Mouse (Mus musculus) erythroid progenitor cell, adult 5-6 weeks (primary cell): ENCODE data around the gene M6pr. TPM values are rescaled to one million over a fixed set of nuclear protein-coding genes. Genes with fewer than 3 reads are reported as not detected.
"Not testable (repeated sequence)": the region's sequence is repeated elsewhere in the genome, so short reads cannot be mapped to it uniquely, and the experiment has no call there.

Experiments used
- ATAC-seq: replicated peaks from 2 replicates; pipeline ENCODE4 v1.8.0; 2016; ENCODE audit warnings: moderate number of reproducible peaks, mild to moderate bottlenecking, moderate TSS enrichment, inconsistent platforms; ENCODE audit not compliant: poor library complexity, low FRiP score, severe bottlenecking
- total RNA-seq, 2 experiments: library from RNA; stranded (forward) in 1 of 2; stranded (reverse) in 1 of 2; fragments of 150-400 nt in 1 of 2; fragments of 186-747, 209-891 nt in 1 of 2; gene quantifications; 2 replicates each; pipeline versions ENCODE4 v1.2.3 to v1.2.4; 2015 to 2017; ENCODE audit warnings: low replicate concordance in 2 of 2

The M6pr gene
- total RNA-seq, 2 experiments from 2014 or later, result 48.2 to 75.7 TPM

DNA sequence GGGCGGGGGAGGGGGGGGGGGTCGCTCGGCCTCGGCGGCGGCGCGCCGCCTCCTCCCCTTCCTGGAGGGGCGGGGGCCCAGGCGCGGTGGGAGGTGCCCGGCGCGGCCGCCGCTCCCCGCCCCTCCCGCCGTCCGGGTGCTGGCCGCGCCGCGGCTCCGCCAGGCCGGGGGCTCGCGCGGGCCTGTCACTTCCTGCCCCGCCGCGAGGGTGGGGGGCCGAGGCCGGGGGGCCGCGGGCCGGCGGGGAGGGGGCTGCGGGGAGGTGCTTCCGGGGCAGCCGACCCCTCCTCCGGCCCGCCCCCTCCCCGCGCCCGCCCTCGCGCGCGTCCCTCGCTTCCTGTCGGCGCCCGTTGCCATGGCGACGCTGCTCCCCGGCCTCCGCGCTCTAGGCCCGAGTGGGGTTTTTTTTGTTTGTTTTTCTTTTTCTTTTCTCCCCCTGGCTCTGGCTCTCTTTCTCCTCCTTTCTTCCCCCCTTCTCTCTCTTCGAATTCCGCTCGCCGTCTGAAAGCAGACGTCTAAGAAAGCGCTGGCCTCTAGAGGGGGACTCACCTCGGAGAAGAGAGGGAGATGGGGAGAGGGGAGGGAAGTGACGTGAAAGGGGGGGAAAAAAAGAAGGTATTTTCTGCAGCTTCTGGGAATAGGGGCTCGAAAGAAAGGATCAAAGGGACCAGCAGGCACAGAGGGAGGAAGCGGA, 31.3 kb downstream of the M6pr start:
- ATAC-seq, result peak; percentile 40

DNA sequence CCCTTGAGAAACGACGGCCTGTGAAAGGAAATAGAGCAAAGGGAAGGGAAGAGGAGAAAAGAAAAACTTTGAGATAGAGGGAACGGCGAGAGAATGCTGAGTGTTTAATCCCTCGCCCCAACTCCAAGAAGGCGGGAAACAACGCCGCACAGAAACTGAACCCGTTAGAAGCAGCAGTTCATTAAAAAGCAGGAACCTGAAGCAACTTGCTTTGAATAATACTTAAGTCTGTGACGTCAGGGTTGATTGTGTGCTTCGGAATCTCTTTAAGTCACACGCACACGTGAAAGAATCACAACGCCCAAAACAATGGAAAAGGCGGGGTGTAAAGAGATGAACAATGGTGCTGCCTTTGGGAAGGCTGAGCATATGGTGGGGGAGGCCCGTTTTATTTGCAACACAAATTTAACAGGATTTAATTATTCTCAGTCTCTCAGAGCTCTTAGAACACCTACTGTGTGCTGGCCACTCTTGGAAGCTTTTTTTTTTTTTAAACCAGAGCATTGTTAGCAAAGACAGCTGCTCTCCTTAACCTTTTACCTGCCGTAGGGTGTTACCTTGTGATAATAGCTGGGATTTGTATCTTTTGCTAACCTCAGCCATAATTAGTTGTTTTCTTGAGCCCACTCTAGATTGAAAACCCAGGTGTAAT, 32.0 kb downstream of the M6pr start, which contains the start of gene Phc1:
Gene Phc1, minus strand, starts transcription at position 213 of the 652 bp plus-strand sequence.
- no peak for ATAC-seq

DNA sequence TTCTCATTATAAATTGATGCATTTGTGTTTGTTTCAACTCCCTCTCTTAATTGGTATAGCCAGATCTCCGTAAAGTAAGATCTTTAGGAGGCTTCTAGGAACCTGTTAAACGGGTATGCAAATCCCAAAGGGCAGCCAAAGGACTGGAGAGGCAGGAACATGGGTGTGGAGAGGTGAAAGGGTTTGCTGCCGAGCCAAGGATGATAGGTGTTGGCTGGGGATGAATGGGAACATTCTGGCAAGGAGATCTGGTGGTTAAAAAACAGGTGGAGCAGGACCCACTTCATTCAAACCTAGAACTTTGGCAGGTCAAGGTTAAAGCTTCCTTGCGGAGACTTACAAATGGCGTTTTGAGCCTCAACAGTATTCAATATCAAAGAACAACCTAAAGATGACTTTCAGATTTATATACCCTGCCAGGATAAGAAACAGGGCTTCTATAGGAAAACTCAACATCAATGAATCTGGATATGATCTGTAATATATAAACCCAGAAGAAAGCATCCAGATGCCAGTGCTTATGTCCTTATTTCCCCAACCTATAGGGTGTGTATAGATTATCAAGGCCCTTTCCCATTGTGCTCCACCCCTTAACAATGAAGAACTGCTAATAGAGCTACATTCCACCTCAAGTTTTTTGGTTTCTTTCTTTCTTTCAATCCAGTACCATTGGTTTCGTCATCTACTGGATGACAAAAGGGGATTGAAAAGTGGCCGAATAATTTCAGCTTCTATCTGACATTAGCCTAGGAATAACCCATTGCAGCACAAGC, 32.7 kb downstream of the M6pr start:
- no peak for ATAC-seq

DNA sequence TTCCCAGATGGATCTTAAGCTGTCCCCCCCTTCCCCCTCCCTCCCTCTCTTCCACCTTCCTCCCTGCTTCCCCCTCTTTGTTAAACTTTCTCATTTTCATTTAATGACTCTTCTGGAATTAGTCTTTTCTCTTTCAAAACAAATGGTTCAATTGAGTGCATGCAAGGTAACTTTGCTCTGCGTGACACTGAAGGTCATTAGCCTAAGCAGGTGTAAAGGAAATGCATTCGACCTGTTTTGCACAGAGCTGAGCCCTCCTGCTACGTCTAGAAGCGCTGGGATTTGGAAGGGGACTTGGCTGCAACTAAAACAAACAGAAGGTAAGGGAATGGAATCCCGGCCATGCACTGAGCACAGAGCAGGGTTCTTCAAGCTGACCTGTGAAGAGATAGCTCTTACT, 33.6 kb downstream of the M6pr start:
- ATAC-seq, result no peak

DNA sequence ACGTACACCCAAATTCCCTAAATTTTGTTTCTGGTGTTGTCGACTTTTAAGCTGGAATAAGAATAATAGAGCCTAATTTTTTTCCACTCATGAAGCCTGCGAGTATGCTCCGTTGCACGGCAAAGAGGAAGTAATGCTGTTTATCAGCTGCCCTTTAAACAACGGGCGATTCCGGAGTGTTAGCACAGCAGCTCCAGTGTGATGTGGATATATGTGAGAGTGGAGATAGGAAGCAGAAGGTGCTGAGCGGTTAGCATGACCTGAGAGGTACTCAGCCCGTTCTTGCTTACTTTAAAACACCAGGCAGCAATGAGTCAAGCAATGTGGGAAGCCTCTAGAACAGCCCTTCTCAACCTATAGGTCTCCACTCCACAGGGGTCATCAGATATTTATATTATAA, 35.2 kb downstream of the M6pr start:
- ATAC-seq, result no peak

DNA sequence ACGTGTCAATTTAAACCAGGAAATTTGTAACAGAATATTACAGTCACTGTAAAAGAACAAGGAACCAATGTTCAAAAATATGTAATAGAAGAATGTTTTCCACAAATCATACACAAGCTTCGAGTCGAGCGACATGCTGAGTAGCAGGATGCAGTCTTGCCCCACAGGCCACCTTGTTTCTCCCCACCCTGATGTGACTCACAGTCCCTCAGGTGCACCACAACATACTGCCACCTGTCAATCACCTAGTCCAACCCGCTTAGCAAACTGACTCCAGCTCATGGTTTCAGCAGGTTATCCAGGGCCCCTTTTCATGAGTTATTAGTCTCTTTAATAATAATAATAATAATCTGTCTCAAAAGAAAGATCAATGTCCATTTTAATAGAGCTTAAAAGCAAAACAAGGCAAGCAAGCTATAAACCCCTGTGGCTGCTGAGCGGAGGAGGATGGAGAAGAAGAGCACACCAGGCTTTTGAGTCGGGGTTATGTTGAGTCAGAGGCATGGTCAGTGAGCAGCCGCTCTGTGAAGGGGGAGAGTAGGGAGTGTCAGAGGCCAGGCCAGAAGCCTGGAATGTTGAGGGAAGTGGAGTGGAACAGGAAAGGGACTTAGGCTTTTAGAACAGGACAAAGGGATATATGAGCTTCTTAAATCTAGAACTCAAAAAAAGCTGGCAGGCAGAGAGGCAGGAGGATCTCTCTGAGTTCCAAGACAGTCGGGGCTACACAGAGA, 36.0 kb downstream of the M6pr start:
- no peak for ATAC-seq

DNA sequence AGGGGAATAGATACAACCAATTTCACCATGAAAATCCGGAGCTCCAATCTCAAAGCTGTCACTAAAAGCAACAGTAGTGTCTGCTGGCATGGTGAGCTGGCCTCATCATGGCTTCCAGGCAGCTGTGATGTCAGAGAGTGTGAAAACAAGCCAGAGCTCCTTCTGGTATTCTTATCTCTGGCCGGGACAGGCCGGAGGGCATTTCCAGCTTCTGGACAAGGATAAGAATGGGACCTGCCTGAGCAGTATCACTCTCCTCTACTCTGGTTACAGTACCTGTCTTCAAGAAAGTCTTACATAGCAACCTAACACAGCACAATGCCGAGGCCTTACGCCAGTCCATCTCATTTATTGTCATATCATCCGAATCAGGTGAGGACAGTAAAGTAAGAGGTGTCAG, 37.2 kb downstream of the M6pr start:
- no peak for ATAC-seq

- no peak for ATAC-seq
These were observed 37.9 kb downstream of the M6pr start for GRCm38 (mm10) chr6:122346399-122346798.

GRCm38 (mm10) chr6:122347326-122347725, 38.8 kb downstream of the M6pr start:
- not testable (repeated sequence) for ATAC-seq

GRCm38 (mm10) chr6:122355909-122356308, 47.4 kb downstream of the M6pr start:
- ATAC-seq, result no peak

DNA sequence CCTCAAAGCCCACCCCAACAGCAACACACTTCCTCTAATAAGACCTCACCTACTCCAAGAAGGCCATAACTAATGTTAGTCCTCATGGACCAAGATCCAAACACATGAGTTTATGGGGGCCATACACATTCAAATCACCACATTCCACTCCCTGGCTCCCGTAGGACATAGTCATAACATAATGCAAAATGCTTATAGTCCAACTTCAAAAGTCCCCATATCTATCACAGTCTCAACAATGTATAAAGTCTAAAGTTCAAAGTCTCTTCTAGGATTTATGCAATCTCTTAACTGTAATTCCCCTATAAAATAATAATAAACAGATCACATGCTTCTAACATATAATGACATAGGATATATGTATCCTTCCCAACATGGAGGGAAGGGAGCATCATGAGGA, 48.6 kb downstream of the M6pr start:
- no peak for ATAC-seq

- no peak for ATAC-seq
These were observed 57.2 kb downstream of the M6pr start for GRCm38 (mm10) chr6:122365706-122366105.

- no peak for ATAC-seq
These were observed 57.8 kb downstream of the M6pr start for GRCm38 (mm10) chr6:122366287-122366686.

DNA sequence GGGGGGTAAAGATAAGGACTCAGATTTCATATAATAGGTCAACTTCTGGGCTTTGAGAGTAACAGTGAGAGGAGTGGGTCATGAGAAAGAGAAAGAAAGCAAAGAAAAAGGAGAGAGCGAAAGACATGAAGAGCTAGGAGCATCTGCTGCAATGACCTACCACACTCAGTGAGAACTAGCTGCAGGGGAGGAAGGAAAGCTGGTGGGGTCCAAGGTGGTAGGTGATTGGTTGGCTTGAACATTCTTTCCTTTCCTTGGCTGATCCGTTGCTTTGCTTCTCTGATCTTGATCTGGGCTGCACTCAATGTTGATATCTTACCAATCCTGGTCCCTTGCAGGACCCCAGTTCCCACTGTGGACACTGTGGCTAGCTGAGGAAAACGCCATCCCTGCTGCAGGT, 58.5 kb downstream of the M6pr start:
- no peak for ATAC-seq

Other genes with a start within 250 kb of the M6pr start
- gene Klrg1, start 25.8 kb upstream of the M6pr start, total RNA-seq (2015; ENCODE audit: low replicate concordance), result 0.72 TPM in 1 of 2 replicates, not detected in the other
- gene Klrg1, start 25.8 kb upstream of the M6pr start, total RNA-seq (2017; ENCODE audit: low replicate concordance), result not detected in 2 replicates
- gene Phc1, start 31.8 kb downstream of the M6pr start, total RNA-seq (2015; ENCODE audit: low replicate concordance), result 2.2 and 8.0 TPM in 2 replicates
- gene Phc1, start 31.8 kb downstream of the M6pr start, total RNA-seq (2017; ENCODE audit: low replicate concordance), result 1.0 and 1.4 TPM in 2 replicates
- not detected in 2 replicates for gene Rimklb, start 190.0 kb downstream of the M6pr start, total RNA-seq (2015; ENCODE audit: low replicate concordance)
- not detected in 2 replicates for gene Rimklb, start 190.0 kb downstream of the M6pr start, total RNA-seq (2017; ENCODE audit: low replicate concordance)
- not detected in 2 replicates for gene Mfap5, start 197.1 kb downstream of the M6pr start, total RNA-seq (2015; ENCODE audit: low replicate concordance)
- not detected in 2 replicates for gene Mfap5, start 197.1 kb downstream of the M6pr start, total RNA-seq (2017; ENCODE audit: low replicate concordance)
- gene Aicda, start 245.1 kb downstream of the M6pr start, total RNA-seq (2015; ENCODE audit: low replicate concordance), result not detected in 2 replicates
- not detected in 2 replicates for gene Aicda, start 245.1 kb downstream of the M6pr start, total RNA-seq (2017; ENCODE audit: low replicate concordance)